Mouse (Mus musculus) kidney, postnatal 0 days (tissue): ENCODE measurements around the gene Iqcn. TPM values are rescaled to one million over a fixed set of nuclear protein-coding genes. Genes with fewer than 3 reads are reported as not detected.

Experiments used
- ATAC-seq: fragments of 200-750 bp; cut with Nextera tagmentation; replicated peaks from 2 replicates; pipeline ENCODE4 v1.8.0; 2017; ENCODE audit warnings: low read depth, moderate number of reproducible peaks, moderate TSS enrichment, moderate library complexity; ENCODE audit not compliant: low FRiP score
- DNase-seq: peaks from one replicate; pipeline ENCODE4 v3.0.0-alpha.2; 2016; ENCODE audit warnings: low spot score
- H3K27ac ChIP-seq: fragments of 300-500 bp; sonication (generic); 2 replicates; pipeline ENCODE4 v1.5.1; 2014; ENCODE audit warnings: mild to moderate bottlenecking
- H3K27me3 ChIP-seq: fragments of 300-500 bp; sonication (generic); 2 replicates; pipeline ENCODE4 v1.6.1; 2014; ENCODE audit warnings: low read length, mixed read lengths; ENCODE audit not compliant: insufficient read depth
- H3K36me3 ChIP-seq: fragments of 300-500 bp; sonication (generic); 2 replicates; pipeline ENCODE4 v1.6.1; 2014; ENCODE audit warnings: low read length, mixed read lengths; ENCODE audit not compliant: insufficient read depth
- H3K4me1 ChIP-seq: fragments of 300-500 bp; sonication (generic); replicated peaks from 2 replicates; pipeline ENCODE4 v1.6.1; 2014; ENCODE audit warnings: antibody characterized with exemption, low read length, mixed read lengths; ENCODE audit not compliant: insufficient read depth
- H3K4me2 ChIP-seq: fragments of 300-500 bp; sonication (generic); 2 replicates; pipeline ENCODE4 v1.6.1; 2014; ENCODE audit warnings: mild to moderate bottlenecking, low read length, moderate library complexity, mixed read lengths
- H3K4me3 ChIP-seq: fragments of 300-500 bp; sonication (generic); replicated peaks from 2 replicates; pipeline ENCODE4 v1.5.1; 2014; ENCODE audit warnings: low read depth, low read length
- H3K9ac ChIP-seq: fragments of 300-500 bp; sonication (generic); 2 replicates; pipeline ENCODE4 v1.6.1; 2014; ENCODE audit warnings: low read depth, low read length
- H3K9me3 ChIP-seq: fragments of 300-500 bp; sonication (generic); replicated peaks from 2 replicates; pipeline ENCODE4 v1.6.1; 2016; ENCODE audit warnings: low read length, inconsistent platforms, mixed read lengths
- CTCF ChIP-seq: IDR thresholded peaks from 2 replicates; pipeline ENCODE4 v1.5.1; 2016; ENCODE audit warnings: antibody characterized with exemption, low read depth, mild to moderate bottlenecking, moderate library complexity
- WGBS: fragments of 180-500 bp; shearing (Covaris S2); extraction: QIAGEN DNeasy Blood & Tissue Kit; methylation state at CpG from one replicate; pipeline ENCODE4 v1.1.7; 2014; 5-methylcytosine and 5-hydroxymethylcytosine counted together
- polyA plus RNA-seq: library from polyadenylated mRNA; unstranded; fragments of >200 nt; fragmentation: Nextera tagmentation; extraction: Ambion mirVana; gene quantifications from 2 replicates; pipeline ENCODE4 v1.2.1, GENCODE M21; 2015

Gene Iqcn
- polyA plus RNA-seq, 1 experiment from 2014 or later: 0.03 TPM

GRCm38 (mm10) chr8:70658897-70659603 is 44.2 kb upstream of the Iqcn start:
- Histone ChIP-seq H3K27ac (peak overlapping the region; percentile 95), H3K4me1 (peaks cover 17% of the 10 kb centered on the region), H3K4me2 (peak overlapping the region; percentile 72), H3K36me3 (peaks cover 20% of the 10 kb centered on the region), H3K9me3 (no peaks in the 10 kb centered on the region), H3K4me3 (peak overlapping the region; percentile 80), H3K27me3 (no peaks in the 10 kb centered on the region), H3K9ac (peak overlapping the region; percentile 80)
- DNase-seq: peak; percentile 39
- ATAC-seq: peak; percentile 59
- under 1% methylated on average over 31 of the region's 31 CpGs for WGBS
- TF ChIP-seq CTCF: no peak

- Histone ChIP-seq H3K9me3 (no peaks in the 10 kb centered on the region), H3K4me1 (peaks cover 17% of the 10 kb centered on the region), H3K4me2 (peak overlapping the region; percentile 72), H3K9ac (peak overlapping the region; percentile 80), H3K27me3 (no peaks in the 10 kb centered on the region), H3K4me3 (peak overlapping the region; percentile 80), H3K27ac (peak overlapping the region; percentile 95), H3K36me3 (peaks cover 15% of the 10 kb centered on the region)
- WGBS: 1% methylated on average over 44 of the region's 44 CpGs
- peak; percentile 98 for DNase-seq
- ATAC-seq: peak; percentile 95
- no peak for TF ChIP-seq CTCF
These were observed 43.5 kb upstream of the Iqcn start for GRCm38 (mm10) chr8:70659604-70660272.

GRCm38 (mm10) chr8:70660273-70660725 is 43.0 kb upstream of the Iqcn start, which contains the start of gene Pgpep1:
Gene Pgpep1, minus strand, starts transcription at chr8:70660388.
- Histone ChIP-seq H3K4me3 (peak within 1 kb of the TSS; percentile 80), H3K27ac (peak within 1 kb of the TSS; percentile 95), H3K4me2 (peak within 1 kb of the TSS; percentile 72), H3K27me3 (no peaks in the 10 kb centered on the region), H3K9ac (peak within 1 kb of the TSS; percentile 80), H3K4me1 (peaks cover 17% of the 10 kb centered on the region), H3K36me3 (peaks cover 10% of the 10 kb centered on the region), H3K9me3 (no peaks in the 10 kb centered on the region)
- WGBS: 4% methylated on average over 14 of the region's 14 CpGs
- peak; percentile 70 for ATAC-seq
- TF ChIP-seq CTCF: no peak
- peak; percentile 49 for DNase-seq

GRCm38 (mm10) chr8:70663691-70664090 is 39.6 kb upstream of the Iqcn start:
- TF ChIP-seq CTCF: no peak
- Histone ChIP-seq H3K27ac (no peak overlapping the region), H3K27me3 (no peaks in the 10 kb centered on the region), H3K9me3 (no peaks in the 10 kb centered on the region), H3K36me3 (no peaks in the 10 kb centered on the region), H3K9ac (no peak overlapping the region), H3K4me2 (no peak overlapping the region), H3K4me1 (peaks cover 7% of the 10 kb centered on the region), H3K4me3 (no peak overlapping the region)
- WGBS: 38% methylated on average over 4 of the region's 4 CpGs
- no peak for DNase-seq
- ATAC-seq: no peak

GRCm38 (mm10) chr8:70664631-70665030 is 38.6 kb upstream of the Iqcn start:
- WGBS: 56% methylated on average over 3 of the region's 3 CpGs
- TF ChIP-seq CTCF: no peak
- H3K27ac ChIP-seq: no peak overlapping the region

GRCm38 (mm10) chr8:70665599-70665998 is 37.7 kb upstream of the Iqcn start:
- Histone ChIP-seq H3K4me3 (no peak overlapping the region), H3K9me3 (no peaks in the 10 kb centered on the region), H3K9ac (no peak overlapping the region), H3K27ac (peak overlapping the region; percentile 48), H3K4me1 (no peaks in the 10 kb centered on the region), H3K27me3 (no peaks in the 10 kb centered on the region), H3K4me2 (no peak overlapping the region), H3K36me3 (no peaks in the 10 kb centered on the region)
- peak; percentile 91 for ATAC-seq
- peak; percentile 48 for DNase-seq
- TF ChIP-seq CTCF: no peak
- WGBS: 55% methylated on average over 2 of the region's 2 CpGs

More at GRCm38 (mm10) chr8:70664631-70665030, 38.6 kb upstream of the Iqcn start:
- no peak overlapping the region for H3K4me3 ChIP-seq
- DNase-seq (no peak), ATAC-seq (no peak)
- no peaks in the 10 kb centered on the region for H3K9me3 ChIP-seq
- H3K4me1 ChIP-seq: 0 out of 2 replicates have a peak, but pooled peaks cover 3% of the 10 kb centered on the region
- H3K9ac ChIP-seq: no peak overlapping the region
- no peak overlapping the region for H3K4me2 ChIP-seq
- no peaks in the 10 kb centered on the region for H3K27me3 ChIP-seq
- H3K36me3 ChIP-seq: no peaks in the 10 kb centered on the region
